Mouse (Mus musculus) hindbrain, embryonic 11.5 days (tissue): ENCODE measurements around the gene 1110002E22Rik. TPM values are rescaled to one million over a fixed set of nuclear protein-coding genes. Genes with fewer than 3 reads are reported as not detected.

Experiments used
- ATAC-seq: fragments of 200-750 bp; cut with Nextera tagmentation; 2 replicates; pipeline ENCODE4 v1.8.0; 2017; ENCODE audit warnings: mild to moderate bottlenecking, moderate TSS enrichment, moderate library complexity; ENCODE audit not compliant: low FRiP score
- DNase-seq: peaks from one replicate; pipeline ENCODE4 v3.0.0-alpha.2; 2015; ENCODE audit warnings: low spot score
- H3K27ac ChIP-seq: fragments of 300-500 bp; sonication (generic); 2 replicates; pipeline ENCODE4 v1.5.1; 2014; ENCODE audit warnings: mild to moderate bottlenecking, low read depth, low read length
- H3K27me3 ChIP-seq: fragments of 300-500 bp; sonication (generic); 2 replicates; pipeline ENCODE4 v1.6.1; 2014; ENCODE audit warnings: mild to moderate bottlenecking, low read length, moderate library complexity, mixed read lengths; ENCODE audit not compliant: control insufficient read depth, insufficient read depth
- H3K36me3 ChIP-seq: fragments of 300-500 bp; sonication (generic); 2 replicates; pipeline ENCODE4 v1.6.1; 2014; ENCODE audit warnings: mild to moderate bottlenecking, low read length, moderate library complexity, mixed read lengths; ENCODE audit not compliant: control insufficient read depth, insufficient read depth
- H3K4me1 ChIP-seq: fragments of 300-500 bp; sonication (generic); replicated peaks from 2 replicates; pipeline ENCODE4 v1.6.1; 2014; ENCODE audit warnings: low read length, mixed read lengths; ENCODE audit not compliant: control insufficient read depth, insufficient read depth
- H3K4me2 ChIP-seq: fragments of 300-500 bp; sonication (generic); replicated peaks from 2 replicates; pipeline ENCODE4 v1.6.1; 2014; ENCODE audit warnings: mild to moderate bottlenecking, low read depth, low read length
- H3K4me3 ChIP-seq: fragments of 300-500 bp; sonication (generic); 2 replicates; pipeline ENCODE4 v1.5.1; 2014; ENCODE audit warnings: low read depth, low read length
- H3K9ac ChIP-seq: fragments of 300-500 bp; sonication (generic); 2 replicates; pipeline ENCODE4 v1.6.1; 2014; ENCODE audit warnings: low read depth, low read length
- H3K9me3 ChIP-seq: fragments of 300-500 bp; sonication (generic); 2 replicates; pipeline ENCODE4 v1.6.1; 2016; ENCODE audit warnings: low read length; ENCODE audit not compliant: control insufficient read depth
- whole genome bisulfite sequencing: fragments of 180-500 bp; shearing (Covaris S2); extraction: QIAGEN DNeasy Blood & Tissue Kit; methylation state at CpG from one replicate; pipeline ENCODE4 v1.1.7; 2014; 5-methylcytosine and 5-hydroxymethylcytosine counted together
- polyA plus RNA-seq: library from polyadenylated mRNA; unstranded; fragments of >200 nt; fragmentation: Nextera tagmentation; extraction: Ambion mirVana; gene quantifications from 2 replicates; pipeline ENCODE4 v1.2.1, GENCODE M21; 2014

Gene 1110002E22Rik
- polyA plus RNA-seq, 1 experiment from 2014 or later = 0.20 TPM

- WGBS = 92% methylated on average over 12 of the region's 12 CpGs
- Histone ChIP-seq H3K27me3 (no peaks in the 10 kb centered on the region), H3K4me2 (no peak overlapping the region), H3K4me1 (peaks cover 6% of the 10 kb centered on the region), H3K36me3 (no peaks in the 10 kb centered on the region), H3K9ac (no peak overlapping the region), H3K27ac (no peak overlapping the region), H3K9me3 (no peaks in the 10 kb centered on the region), H3K4me3 (no peak overlapping the region)
- no peak for ATAC-seq
- DNase-seq = no peak
These were observed 3.3 kb downstream of the 1110002E22Rik start for GRCm38 (mm10) chr3:138068103-138068502.

- DNase-seq (peak; percentile 11), ATAC-seq (no peak)
- H3K9me3 ChIP-seq = no peaks in the 10 kb centered on the region
- no peak overlapping the region for H3K4me2 ChIP-seq
- H3K4me3 ChIP-seq = no peak overlapping the region
- H3K27ac ChIP-seq = no peak overlapping the region
- WGBS = 61% methylated on average over 17 of the region's 18 CpGs
- no peak overlapping the region for H3K9ac ChIP-seq
- no peaks in the 10 kb centered on the region for H3K27me3 ChIP-seq
- H3K36me3 ChIP-seq = no peaks in the 10 kb centered on the region
- peaks cover 6% of the 10 kb centered on the region for H3K4me1 ChIP-seq
These were observed 5.1 kb downstream of the 1110002E22Rik start for GRCm38 (mm10) chr3:138069756-138070511.

DNA sequence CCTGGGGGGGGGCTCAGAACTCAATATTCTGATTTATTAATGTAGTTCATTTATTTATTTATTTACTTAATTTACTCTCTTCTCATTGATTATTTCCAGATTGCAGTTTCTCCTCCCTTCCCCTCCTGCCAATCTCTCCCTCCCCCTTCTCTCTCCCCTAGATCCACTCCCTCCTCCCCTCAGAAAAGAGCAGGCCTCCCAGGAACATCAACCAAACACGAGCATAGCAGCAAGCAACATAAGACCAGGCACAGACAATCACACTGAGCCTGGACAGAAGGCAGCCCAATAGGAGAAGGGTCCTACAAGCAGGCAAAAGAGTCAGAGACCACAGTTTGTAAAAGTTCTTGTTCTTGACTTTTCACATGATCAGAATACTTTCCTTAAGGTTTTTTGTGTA lies 6.2 kb downstream of the 1110002E22Rik start:
- Histone ChIP-seq H3K4me2 (no peak overlapping the region), H3K27ac (no peak overlapping the region), H3K4me3 (no peak overlapping the region), H3K4me1 (peaks cover 6% of the 10 kb centered on the region; the same call in 1 of the 2 replicates), H3K27me3 (no peaks in the 10 kb centered on the region), H3K9me3 (no peaks in the 10 kb centered on the region), H3K36me3 (no peaks in the 10 kb centered on the region), H3K9ac (no peak overlapping the region)
- DNase-seq (no peak), ATAC-seq (no peak)
- 6% methylated on average over 1 of the region's 1 CpGs for WGBS

- Histone ChIP-seq H3K4me2 (no peak overlapping the region), H3K9ac (no peak overlapping the region), H3K36me3 (no peaks in the 10 kb centered on the region), H3K4me3 (no peak overlapping the region), H3K27me3 (no peaks in the 10 kb centered on the region), H3K9me3 (no peaks in the 10 kb centered on the region), H3K4me1 (peaks cover 6% of the 10 kb centered on the region; the same call in 1 of the 2 replicates), H3K27ac (no peak overlapping the region)
- 81% methylated on average over 10 of the region's 10 CpGs for WGBS
- no peak for DNase-seq
- no peak for ATAC-seq
These were observed 6.7 kb downstream of the 1110002E22Rik start for GRCm38 (mm10) chr3:138071476-138072073.

GRCm38 (mm10) chr3:138074214-138074613 lies 9.4 kb downstream of the 1110002E22Rik start:
- no peak for DNase-seq
- Histone ChIP-seq H3K4me3 (no peak overlapping the region), H3K4me1 (peaks cover 6% of the 10 kb centered on the region; the same call in 1 of the 2 replicates), H3K9me3 (no peaks in the 10 kb centered on the region), H3K4me2 (no peak overlapping the region), H3K27ac (no peak overlapping the region), H3K9ac (no peak overlapping the region), H3K36me3 (no peaks in the 10 kb centered on the region), H3K27me3 (no peaks in the 10 kb centered on the region)
- WGBS = 88% methylated on average over 1 of the region's 1 CpGs
- no peak for ATAC-seq

GRCm38 (mm10) chr3:138075209-138075608 lies 10.4 kb downstream of the 1110002E22Rik start:
- Histone ChIP-seq H3K27me3 (no peaks in the 10 kb centered on the region), H3K4me2 (no peak overlapping the region), H3K36me3 (no peaks in the 10 kb centered on the region), H3K4me1 (peaks cover 4% of the 10 kb centered on the region; the same call in 1 of the 2 replicates), H3K27ac (no peak overlapping the region), H3K9me3 (no peaks in the 10 kb centered on the region), H3K4me3 (no peak overlapping the region), H3K9ac (no peak overlapping the region)
- ATAC-seq (no peak), DNase-seq (no peak)
- 86% methylated on average over 8 of the region's 8 CpGs for WGBS

DNA sequence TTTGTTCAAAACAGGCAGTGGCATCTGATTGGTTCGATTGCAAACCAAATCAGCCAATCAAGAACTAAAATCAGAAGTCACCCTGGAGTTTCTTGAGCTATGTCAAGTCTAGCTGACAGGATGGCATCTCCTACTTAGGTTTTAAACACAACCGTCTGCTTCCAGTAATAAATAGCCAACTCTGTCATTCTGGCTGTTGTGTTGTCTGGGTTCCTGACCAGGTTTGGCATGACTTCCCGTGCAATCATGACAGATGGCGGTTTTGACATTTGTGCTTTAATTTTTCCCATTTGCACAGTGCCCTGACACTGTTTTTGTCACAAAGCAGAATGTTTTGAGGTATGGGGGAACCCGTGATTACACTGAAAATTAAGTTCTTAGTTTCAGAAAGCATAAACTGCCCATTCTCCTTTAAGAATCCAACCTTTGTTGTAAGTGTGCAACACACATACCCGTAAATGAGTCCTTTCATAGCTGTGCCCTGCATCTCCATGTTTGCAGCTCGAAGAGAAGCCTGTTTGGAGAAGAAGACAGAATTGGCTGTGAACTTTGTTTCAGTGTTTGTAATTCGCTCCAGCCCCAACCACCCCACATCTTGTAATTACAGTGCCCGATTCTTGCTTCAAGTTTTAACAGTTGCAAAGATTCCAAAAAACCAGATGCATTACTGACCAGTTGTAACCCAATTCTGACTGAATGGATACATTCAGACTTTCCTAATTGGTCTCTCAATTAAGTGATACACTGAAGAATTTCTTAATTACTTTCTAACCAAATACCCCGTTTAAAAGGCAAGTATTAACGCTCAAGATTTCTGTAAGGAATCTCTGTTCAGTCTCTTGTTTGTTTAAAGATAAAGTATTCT lies 12.9 kb downstream of the 1110002E22Rik start:
- Histone ChIP-seq H3K4me3 (no peak overlapping the region), H3K4me1 (no peaks in the 10 kb centered on the region), H3K4me2 (no peak overlapping the region), H3K27me3 (no peaks in the 10 kb centered on the region), H3K36me3 (no peaks in the 10 kb centered on the region), H3K9ac (no peak overlapping the region), H3K27ac (no peak overlapping the region), H3K9me3 (no peaks in the 10 kb centered on the region)
- DNase-seq (no peak), ATAC-seq (no peak)
- WGBS = 88% methylated on average over 11 of the region's 11 CpGs

DNA sequence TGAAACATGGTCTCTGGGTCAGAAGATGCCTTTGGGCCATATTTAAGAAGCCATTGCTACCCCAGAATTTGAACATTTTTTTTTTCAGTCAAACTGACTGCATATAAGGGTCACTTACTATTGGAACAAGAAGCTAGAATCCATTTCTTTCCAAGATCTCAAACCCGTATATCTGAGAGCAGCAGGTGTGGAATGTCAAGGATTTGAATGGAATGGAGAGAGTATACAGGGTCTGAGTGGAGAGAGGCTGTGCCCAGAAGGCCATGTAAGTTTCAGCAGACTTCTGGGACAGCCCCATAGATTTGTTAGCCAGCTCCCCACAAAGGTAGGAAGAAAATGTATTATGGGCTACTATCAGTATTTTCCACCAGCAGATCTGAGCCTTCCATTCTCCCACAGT lies 13.8 kb downstream of the 1110002E22Rik start:
- H3K9ac ChIP-seq = no peak overlapping the region
- no peaks in the 10 kb centered on the region for H3K27me3 ChIP-seq
- no peaks in the 10 kb centered on the region for H3K9me3 ChIP-seq
- no peak for DNase-seq
- no peak overlapping the region for H3K27ac ChIP-seq
- ATAC-seq = no peak
- no peak overlapping the region for H3K4me3 ChIP-seq
- H3K4me1 ChIP-seq = no peaks in the 10 kb centered on the region
- H3K4me2 ChIP-seq = no peak overlapping the region
- no peaks in the 10 kb centered on the region for H3K36me3 ChIP-seq
- 90% methylated on average over 1 of the region's 1 CpGs for WGBS
